Mouse (Mus musculus) stomach, postnatal 0 days (tissue): ENCODE measurements around the gene Nup98. TPM values are rescaled to one million over a fixed set of nuclear protein-coding genes. Genes with fewer than 3 reads are reported as not detected.
A peak's percentile ranks its signal among the peaks of the same experiment; 100 is the strongest.

ENCODE experiments used
- ATAC-seq: fragments of 200-750 bp; cut with Nextera tagmentation; 2 replicates; pipeline ENCODE4 v1.8.0; 2017; ENCODE audit not compliant: low FRiP score, low TSS enrichment
- DNase-seq: peaks from one replicate; pipeline ENCODE4 v3.0.0-alpha.2; 2016; ENCODE audit warnings: low spot score
- H3K27ac ChIP-seq: fragments of 300-500 bp; sonication (generic); replicated peaks from 2 replicates; pipeline ENCODE4 v1.5.1; 2014; ENCODE audit warnings: mild to moderate bottlenecking, control low read depth
- H3K27me3 ChIP-seq: fragments of 300-500 bp; sonication (generic); 2 replicates; pipeline ENCODE4 v1.6.1; 2014; ENCODE audit warnings: low read length; ENCODE audit not compliant: control insufficient read depth, insufficient read depth
- H3K36me3 ChIP-seq: fragments of 300-500 bp; sonication (generic); 2 replicates; pipeline ENCODE4 v1.6.1; 2014; ENCODE audit warnings: low read length, mixed read lengths; ENCODE audit not compliant: control insufficient read depth, insufficient read depth
- H3K4me1 ChIP-seq: fragments of 300-500 bp; sonication (generic); replicated peaks from 2 replicates; pipeline ENCODE4 v1.6.1; 2014; ENCODE audit warnings: antibody characterized with exemption; ENCODE audit not compliant: control insufficient read depth, insufficient read depth
- H3K4me2 ChIP-seq: fragments of 300-500 bp; sonication (generic); replicated peaks from 2 replicates; pipeline ENCODE4 v1.6.1; 2014; ENCODE audit warnings: low read depth, mild to moderate bottlenecking, control low read depth, moderate library complexity
- H3K4me3 ChIP-seq: fragments of 300-500 bp; sonication (generic); 2 replicates; pipeline ENCODE4 v1.5.1; 2014; ENCODE audit warnings: low read depth, low read length, control low read depth
- H3K9ac ChIP-seq: fragments of 300-500 bp; sonication (generic); 2 replicates; pipeline ENCODE4 v1.6.1; 2014; ENCODE audit warnings: mild to moderate bottlenecking, low read length, control low read depth, mixed read lengths
- H3K9me3 ChIP-seq: fragments of 300-500 bp; sonication (generic); 2 replicates; pipeline ENCODE4 v1.6.1; 2016; ENCODE audit warnings: low read length; ENCODE audit not compliant: control insufficient read depth
- CTCF ChIP-seq: IDR thresholded peaks from 2 replicates; pipeline ENCODE4 v1.5.1; 2016; ENCODE audit warnings: antibody characterized with exemption, low read depth, mild to moderate bottlenecking, moderate library complexity
- EP300 ChIP-seq: optimal IDR thresholded peaks from 2 replicates; pipeline ENCODE3; 2016; ENCODE audit warnings: antibody characterized with exemption
- WGBS: fragments of 180-500 bp; shearing (Covaris S2); extraction: QIAGEN DNeasy Blood & Tissue Kit; methylation state at CpG from one replicate; pipeline ENCODE4 v1.1.7; 2014; 5-methylcytosine and 5-hydroxymethylcytosine counted together
- polyA plus RNA-seq: library from polyadenylated mRNA; unstranded; fragments of >200 nt; fragmentation: Nextera tagmentation; extraction: Ambion mirVana; gene quantifications from 2 replicates; pipeline ENCODE4 v1.2.1, GENCODE M21; 2015

Nup98 gene
- polyA plus RNA-seq, 1 experiment from 2014 or later: 12.1 TPM

GRCm38 (mm10) chr7:102208806-102209363, 1.1 kb downstream of the Nup98 start:
- Histone ChIP-seq H3K9me3 (no peaks in the 10 kb centered on the region), H3K4me3 (peak overlapping the region; percentile 64), H3K27me3 (no peaks in the 10 kb centered on the region), H3K4me1 (no peaks in the 10 kb centered on the region), H3K27ac (no peak overlapping the region), H3K9ac (peak overlapping the region; percentile 90), H3K36me3 (no peaks in the 10 kb centered on the region), H3K4me2 (peak overlapping the region; percentile 78)
- WGBS: 40% methylated on average over 4 of the region's 4 CpGs
- TF ChIP-seq CTCF (no peak), EP300 (no peak)
- DNase-seq (no peak), ATAC-seq (no peak)

- no peaks in the 10 kb centered on the region for H3K36me3 ChIP-seq
- TF ChIP-seq CTCF: peak; percentile 26; the same call in 1 of the 2 replicates
- no peak for TF ChIP-seq EP300
These were observed 4.3 kb downstream of the Nup98 start for GRCm38 (mm10) chr7:102205646-102206045.

GRCm38 (mm10) chr7:102204296-102204857, 5.6 kb downstream of the Nup98 start:
- H3K4me3 ChIP-seq: no peak overlapping the region
- WGBS: 75% methylated on average over 3 of the region's 3 CpGs
- no peak for TF ChIP-seq CTCF
- TF ChIP-seq EP300: no peak
- no peaks in the 10 kb centered on the region for H3K36me3 ChIP-seq
- H3K9me3 ChIP-seq: no peaks in the 10 kb centered on the region
- no peak overlapping the region for H3K4me2 ChIP-seq
- H3K9ac ChIP-seq: no peak overlapping the region
- ATAC-seq: no peak
- H3K4me1 ChIP-seq: no peaks in the 10 kb centered on the region
- H3K27me3 ChIP-seq: no peaks in the 10 kb centered on the region
- DNase-seq: no peak
- H3K27ac ChIP-seq: no peak overlapping the region

More at GRCm38 (mm10) chr7:102205646-102206045, 4.3 kb downstream of the Nup98 start:
- 43% methylated on average over 1 of the region's 1 CpGs for WGBS
- no peak for DNase-seq
- no peak overlapping the region for H3K27ac ChIP-seq
- H3K4me3 ChIP-seq: no peak overlapping the region
- no peaks in the 10 kb centered on the region for H3K4me1 ChIP-seq
- H3K27me3 ChIP-seq: no peaks in the 10 kb centered on the region
- no peak overlapping the region for H3K9ac ChIP-seq
- H3K4me2 ChIP-seq: no peak overlapping the region
- no peak for ATAC-seq
- no peaks in the 10 kb centered on the region for H3K9me3 ChIP-seq

- no peaks in the 10 kb centered on the region for H3K9me3 ChIP-seq
These were observed 8.8 kb downstream of the Nup98 start for GRCm38 (mm10) chr7:102200996-102201785.

GRCm38 (mm10) chr7:102200576-102200975, 9.4 kb downstream of the Nup98 start:
- DNase-seq (no peak), ATAC-seq (no peak)
- H3K9me3 ChIP-seq: no peaks in the 10 kb centered on the region
- no peak overlapping the region for H3K27ac ChIP-seq
- no peaks in the 10 kb centered on the region for H3K36me3 ChIP-seq
- TF ChIP-seq CTCF: no peak
- H3K4me2 ChIP-seq: no peak overlapping the region
- 80% methylated on average over 3 of the region's 3 CpGs for WGBS
- no peak overlapping the region for H3K4me3 ChIP-seq
- H3K27me3 ChIP-seq: no peaks in the 10 kb centered on the region
- H3K4me1 ChIP-seq: no peaks in the 10 kb centered on the region
- no peak overlapping the region for H3K9ac ChIP-seq

More at GRCm38 (mm10) chr7:102200996-102201785, 8.8 kb downstream of the Nup98 start:
- ATAC-seq (no peak), DNase-seq (no peak)
- TF ChIP-seq EP300 (no peak), CTCF (no peak)
- Histone ChIP-seq H3K9ac (no peak overlapping the region), H3K27ac (no peak overlapping the region), H3K27me3 (no peaks in the 10 kb centered on the region), H3K4me3 (no peak overlapping the region), H3K4me1 (no peaks in the 10 kb centered on the region), H3K4me2 (no peak overlapping the region), H3K36me3 (no peaks in the 10 kb centered on the region)

GRCm38 (mm10) chr7:102192356-102192755, 17.6 kb downstream of the Nup98 start:
- Histone ChIP-seq H3K9ac (no peak overlapping the region), H3K4me3 (no peak overlapping the region), H3K27me3 (no peaks in the 10 kb centered on the region), H3K4me1 (no peaks in the 10 kb centered on the region), H3K9me3 (no peaks in the 10 kb centered on the region), H3K36me3 (0 out of 2 replicates have a peak, but pooled peaks cover 3% of the 10 kb centered on the region), H3K27ac (no peak overlapping the region), H3K4me2 (no peak overlapping the region)
- TF ChIP-seq CTCF (peak; percentile 63), EP300 (no peak)
- no peak for DNase-seq
- no peak for ATAC-seq
- 92% methylated on average over 1 of the region's 1 CpGs for WGBS
